Mouse (Mus musculus): ENCODE measurements around the gene Lacc1. TPM values are rescaled to one million over a fixed set of nuclear protein-coding genes. Genes with fewer than 3 reads are reported as not detected.
"Not testable (repeated sequence)": the region's sequence is repeated elsewhere in the genome, so short reads cannot be mapped to it uniquely, and the experiment has no call there.

Gene Lacc1
- polyA plus RNA-seq, 1 experiment from 2014 or later = 9.5 TPM

- Histone ChIP-seq H3K27ac (ENCODE audit: low read depth) (no peak overlapping the region), H3K4me2 (ENCODE audit: low read length) (no peak overlapping the region), H3K9me3 (ENCODE audit: control insufficient read depth, low read length) (no peaks in the 10 kb centered on the region), H3K4me1 (replicated peaks; ENCODE audit: control insufficient read depth, insufficient read depth, low read length) (peaks cover 8% of the 10 kb centered on the region), H3K4me3 (ENCODE audit: low read depth, low read length) (no peak overlapping the region), H3K27me3 (replicated peaks; ENCODE audit: control insufficient read depth, insufficient read depth, low read length) (no peaks in the 10 kb centered on the region), H3K9ac (ENCODE audit: low read length) (no peak overlapping the region), H3K36me3 (ENCODE audit: control insufficient read depth, insufficient read depth, low read length) (no peaks in the 10 kb centered on the region)
- 39% methylated on average over 5 of the region's 5 CpGs for WGBS
- no peak for DNase-seq (ENCODE audit: low spot score)
- no peak for ATAC-seq (replicated peaks; ENCODE audit: low FRiP score, low TSS enrichment, low read depth)
These were observed 31.1 kb downstream of the Lacc1 start for GRCm38 (mm10) chr14:77005566-77005965.

- WGBS = 24% methylated on average over 8 of the region's 8 CpGs
- 0 out of 2 replicates have a peak overlapping the region, but pooled peaks have one; percentile 5 for H3K4me2 ChIP-seq (ENCODE audit: low read length)
- no peak overlapping the region for H3K9ac ChIP-seq (ENCODE audit: low read length)
- H3K27ac ChIP-seq (ENCODE audit: low read depth) = peak overlapping the region; percentile 36; the same call in 1 of the 2 replicates
- H3K27me3 ChIP-seq (replicated peaks; ENCODE audit: control insufficient read depth, insufficient read depth, low read length) = no peaks in the 10 kb centered on the region
- H3K4me3 ChIP-seq (ENCODE audit: low read depth, low read length) = no peak overlapping the region
- H3K9me3 ChIP-seq (ENCODE audit: control insufficient read depth, low read length) = no peaks in the 10 kb centered on the region
- no peak for DNase-seq (ENCODE audit: low spot score)
- peak; percentile 51; the same call in 1 of the 2 replicates for ATAC-seq (replicated peaks; ENCODE audit: low FRiP score, low TSS enrichment, low read depth)
- H3K36me3 ChIP-seq (ENCODE audit: control insufficient read depth, insufficient read depth, low read length) = no peaks in the 10 kb centered on the region
- peaks cover 8% of the 10 kb centered on the region for H3K4me1 ChIP-seq (replicated peaks; ENCODE audit: control insufficient read depth, insufficient read depth, low read length)
These were observed 32.0 kb downstream of the Lacc1 start for GRCm38 (mm10) chr14:77004740-77005139.

- H3K27me3 ChIP-seq (replicated peaks; ENCODE audit: control insufficient read depth, insufficient read depth, low read length); H3K36me3 ChIP-seq (ENCODE audit: control insufficient read depth, insufficient read depth, low read length); H3K4me1 ChIP-seq (replicated peaks; ENCODE audit: control insufficient read depth, insufficient read depth, low read length); H3K27ac ChIP-seq (ENCODE audit: low read depth); DNase-seq (ENCODE audit: low spot score); H3K9ac ChIP-seq (ENCODE audit: low read length); H3K4me3 ChIP-seq (ENCODE audit: low read depth, low read length); H3K4me2 ChIP-seq (ENCODE audit: low read length); ATAC-seq (replicated peaks; ENCODE audit: low FRiP score, low TSS enrichment, low read depth); H3K9me3 ChIP-seq (ENCODE audit: control insufficient read depth, low read length): not testable (repeated sequence)
- 93% methylated on average over 2 of the region's 2 CpGs for WGBS
These were observed 46.4 kb downstream of the Lacc1 start for GRCm38 (mm10) chr14:76990351-76990750.

GRCm38 (mm10) chr14:76981781-76982180 is 54.9 kb downstream of the Lacc1 start:
- no peak overlapping the region for H3K4me3 ChIP-seq (ENCODE audit: low read depth, low read length)

GRCm38 (mm10) chr14:76981176-76981575 is 55.5 kb downstream of the Lacc1 start:
- no peak for ATAC-seq (replicated peaks; ENCODE audit: low FRiP score, low TSS enrichment, low read depth)
- Histone ChIP-seq H3K27me3 (replicated peaks; ENCODE audit: control insufficient read depth, insufficient read depth, low read length) (no peaks in the 10 kb centered on the region), H3K36me3 (ENCODE audit: control insufficient read depth, insufficient read depth, low read length) (no peaks in the 10 kb centered on the region), H3K4me2 (ENCODE audit: low read length) (no peak overlapping the region), H3K4me3 (ENCODE audit: low read depth, low read length) (no peak overlapping the region), H3K9ac (ENCODE audit: low read length) (no peak overlapping the region), H3K27ac (ENCODE audit: low read depth) (no peak overlapping the region), H3K9me3 (ENCODE audit: control insufficient read depth, low read length) (no peaks in the 10 kb centered on the region), H3K4me1 (replicated peaks; ENCODE audit: control insufficient read depth, insufficient read depth, low read length) (no peaks in the 10 kb centered on the region; the same call in 1 of the 2 replicates)
- 90% methylated on average over 4 of the region's 4 CpGs for WGBS
- no peak for DNase-seq (ENCODE audit: low spot score)

More at GRCm38 (mm10) chr14:76981781-76982180, 54.9 kb downstream of the Lacc1 start:
- Histone ChIP-seq H3K9me3 (ENCODE audit: control insufficient read depth, low read length) (no peaks in the 10 kb centered on the region), H3K27me3 (replicated peaks; ENCODE audit: control insufficient read depth, insufficient read depth, low read length) (no peaks in the 10 kb centered on the region), H3K4me1 (replicated peaks; ENCODE audit: control insufficient read depth, insufficient read depth, low read length) (no peaks in the 10 kb centered on the region; the same call in 1 of the 2 replicates), H3K4me2 (ENCODE audit: low read length) (no peak overlapping the region), H3K36me3 (ENCODE audit: control insufficient read depth, insufficient read depth, low read length) (no peaks in the 10 kb centered on the region), H3K27ac (ENCODE audit: low read depth) (no peak overlapping the region), H3K9ac (ENCODE audit: low read length) (no peak overlapping the region)
- ATAC-seq (replicated peaks; ENCODE audit: low FRiP score, low TSS enrichment, low read depth) = no peak
- no peak for DNase-seq (ENCODE audit: low spot score)
- 63% methylated on average over 1 of the region's 1 CpGs for WGBS

- no peak for ATAC-seq (replicated peaks; ENCODE audit: low FRiP score, low TSS enrichment, low read depth)
- no peak overlapping the region for H3K27ac ChIP-seq (ENCODE audit: low read depth)
- no peaks in the 10 kb centered on the region; the same call in 1 of the 2 replicates for H3K4me1 ChIP-seq (replicated peaks; ENCODE audit: control insufficient read depth, insufficient read depth, low read length)
- whole genome bisulfite sequencing = 54% methylated on average over 9 of the region's 9 CpGs
- no peak overlapping the region for H3K9ac ChIP-seq (ENCODE audit: low read length)
- no peak overlapping the region for H3K4me3 ChIP-seq (ENCODE audit: low read depth, low read length)
- H3K9me3 ChIP-seq (ENCODE audit: control insufficient read depth, low read length) = no peaks in the 10 kb centered on the region
- DNase-seq (ENCODE audit: low spot score) = no peak
- H3K4me2 ChIP-seq (ENCODE audit: low read length) = no peak overlapping the region
- no peaks in the 10 kb centered on the region for H3K27me3 ChIP-seq (replicated peaks; ENCODE audit: control insufficient read depth, insufficient read depth, low read length)
- H3K36me3 ChIP-seq (ENCODE audit: control insufficient read depth, insufficient read depth, low read length) = no peaks in the 10 kb centered on the region
These were observed 57.1 kb downstream of the Lacc1 start for GRCm38 (mm10) chr14:76979569-76979968.

Other genes starting within 250 kb of the Lacc1 start
- 3.9 and 4.3 TPM in 2 replicates for gene Ccdc122, start 132 bp downstream of the Lacc1 start, polyA plus RNA-seq (2014; fragmentation: Nextera tagmentation; extraction: Ambion mirVana)
- gene Enox1, start 119.9 kb upstream of the Lacc1 start, polyA plus RNA-seq (2014; fragmentation: Nextera tagmentation; extraction: Ambion mirVana) = 5.9 and 6.2 TPM in 2 replicates

All from intestine, embryonic 14.5 days (tissue).